Mouse (Mus musculus): ENCODE measurements around the gene Tmprss11b. TPM values are rescaled to one million over a fixed set of nuclear protein-coding genes. Genes with fewer than 3 reads are reported as not detected.
"Not testable (repeated sequence)": the region's sequence is repeated elsewhere in the genome, so short reads cannot be mapped to it uniquely, and the experiment has no call there.

Gene Tmprss11b
- polyA plus RNA-seq (2014; fragmentation: Nextera tagmentation; extraction: Ambion mirVana): not detected in 2 replicates

DNA sequence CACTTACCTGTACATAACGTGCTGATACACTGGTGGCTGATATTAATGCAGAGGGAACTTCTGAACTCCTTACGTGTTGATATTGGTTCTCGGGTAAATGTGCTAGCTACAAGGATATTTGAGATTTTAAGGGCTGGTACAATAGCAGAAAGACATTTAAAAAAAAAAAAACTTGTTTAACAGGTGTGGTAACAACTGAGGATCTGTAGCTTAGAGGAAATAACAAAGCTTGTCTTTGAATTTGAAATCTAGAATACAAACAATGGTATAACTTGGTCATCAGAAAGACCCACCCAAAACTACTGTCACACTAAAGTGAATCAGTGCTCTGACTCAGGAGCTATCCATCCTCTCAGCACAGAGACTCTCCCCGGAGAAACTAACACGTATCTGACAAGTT, at the start of gene Tmprss11b:
Gene Tmprss11b, minus strand, starts transcription at position 101 of the 400 bp plus-strand sequence.
- no peak for TF ChIP-seq CTCF (IDR thresholded peaks at IDR 0.05; ENCODE audit: low read depth)
- Histone ChIP-seq H3K27me3 (ENCODE audit: insufficient read depth, low read length) (no peaks in the 10 kb centered on the region), H3K9me3 (ENCODE audit: low read depth, low read length) (no peaks in the 10 kb centered on the region), H3K4me2 (no peak within 1 kb of the TSS), H3K4me1 (ENCODE audit: insufficient read depth) (no peaks in the 10 kb centered on the region), H3K4me3 (ENCODE audit: low read depth, low read length) (no peak within 1 kb of the TSS), H3K9ac (no peak within 1 kb of the TSS), H3K36me3 (ENCODE audit: insufficient read depth) (no peaks in the 10 kb centered on the region), H3K27ac (ENCODE audit: low read depth) (no peak within 1 kb of the TSS)
- WGBS: 66% methylated on average over 5 of the region's 5 CpGs
- no peak for ATAC-seq (ENCODE audit: insufficient read depth)
- DNase-seq: no peak

DNA sequence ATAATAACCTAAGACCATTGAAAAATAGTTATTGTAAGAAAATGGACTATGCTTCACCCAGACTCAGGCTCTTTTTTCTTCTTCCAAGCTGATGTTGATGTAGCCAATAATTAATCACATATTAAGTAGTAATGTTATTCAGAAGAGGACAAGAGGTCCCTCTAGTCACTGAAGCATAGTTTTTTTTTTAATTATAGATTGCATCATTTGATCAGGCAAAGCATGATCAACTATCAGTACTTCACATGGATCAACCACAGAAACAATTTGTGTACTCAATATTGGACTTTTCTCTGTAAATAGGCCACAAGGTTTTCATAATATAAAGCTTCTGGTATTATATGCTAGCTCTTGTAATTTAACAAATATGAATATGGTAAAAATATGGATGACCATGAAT, 48.9 kb upstream of the Tmprss11b start:
- no peaks in the 10 kb centered on the region for H3K27me3 ChIP-seq (ENCODE audit: insufficient read depth, low read length)
- ATAC-seq (ENCODE audit: insufficient read depth) (no peak), DNase-seq (no peak)
- no peak overlapping the region for H3K27ac ChIP-seq (ENCODE audit: low read depth)
- TF ChIP-seq CTCF (IDR thresholded peaks at IDR 0.05; ENCODE audit: low read depth): no peak
- no peak overlapping the region for H3K4me3 ChIP-seq (ENCODE audit: low read depth, low read length)
- H3K9ac ChIP-seq: no peak overlapping the region
- no peaks in the 10 kb centered on the region for H3K4me1 ChIP-seq (ENCODE audit: insufficient read depth)
- no peaks in the 10 kb centered on the region for H3K9me3 ChIP-seq (ENCODE audit: low read depth, low read length)
- no peaks in the 10 kb centered on the region for H3K36me3 ChIP-seq (ENCODE audit: insufficient read depth)
- H3K4me2 ChIP-seq: no peak overlapping the region

DNA sequence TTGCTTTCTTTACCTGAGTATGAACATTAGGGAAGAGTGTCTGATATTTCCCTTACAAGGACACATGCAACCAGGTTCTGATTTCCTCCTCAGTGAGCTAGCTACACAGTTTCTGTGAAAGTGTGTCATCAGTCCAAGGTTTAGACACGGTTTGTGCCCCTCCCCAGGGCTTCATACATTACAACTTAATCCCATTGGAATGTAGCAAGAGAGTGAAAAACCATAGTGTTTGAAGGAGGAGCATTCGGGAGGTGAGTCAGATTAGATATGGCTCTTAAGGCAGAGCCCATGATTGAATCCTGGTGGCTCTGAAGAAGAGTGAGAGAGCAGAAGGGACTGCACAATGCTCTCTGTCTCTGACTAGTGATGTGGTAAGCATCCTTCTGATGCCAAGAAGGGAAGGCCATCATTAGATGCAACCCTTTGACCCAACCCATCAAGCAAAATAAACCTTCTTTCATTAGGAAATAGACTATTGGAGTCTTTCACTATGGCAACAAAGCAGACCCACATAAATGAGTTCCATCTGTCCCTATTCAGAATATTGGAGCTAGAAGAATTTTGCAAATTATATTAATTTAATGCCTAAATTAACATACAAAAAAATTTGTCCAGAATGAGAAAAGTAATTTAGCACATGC, 46.8 kb upstream of the Tmprss11b start:
- no peaks in the 10 kb centered on the region for H3K36me3 ChIP-seq (ENCODE audit: insufficient read depth)
- no peak for TF ChIP-seq CTCF (IDR thresholded peaks at IDR 0.05; ENCODE audit: low read depth)
- ATAC-seq (ENCODE audit: insufficient read depth) (no peak), DNase-seq (no peak)
- H3K27me3 ChIP-seq (ENCODE audit: insufficient read depth, low read length): no peaks in the 10 kb centered on the region
- 42% methylated on average over 2 of the region's 2 CpGs for WGBS
- H3K4me2 ChIP-seq: no peak overlapping the region
- H3K27ac ChIP-seq (ENCODE audit: low read depth): no peak overlapping the region
- no peak overlapping the region for H3K4me3 ChIP-seq (ENCODE audit: low read depth, low read length)
- H3K9ac ChIP-seq: no peak overlapping the region
- H3K4me1 ChIP-seq (ENCODE audit: insufficient read depth): no peaks in the 10 kb centered on the region
- no peaks in the 10 kb centered on the region for H3K9me3 ChIP-seq (ENCODE audit: low read depth, low read length)

DNA sequence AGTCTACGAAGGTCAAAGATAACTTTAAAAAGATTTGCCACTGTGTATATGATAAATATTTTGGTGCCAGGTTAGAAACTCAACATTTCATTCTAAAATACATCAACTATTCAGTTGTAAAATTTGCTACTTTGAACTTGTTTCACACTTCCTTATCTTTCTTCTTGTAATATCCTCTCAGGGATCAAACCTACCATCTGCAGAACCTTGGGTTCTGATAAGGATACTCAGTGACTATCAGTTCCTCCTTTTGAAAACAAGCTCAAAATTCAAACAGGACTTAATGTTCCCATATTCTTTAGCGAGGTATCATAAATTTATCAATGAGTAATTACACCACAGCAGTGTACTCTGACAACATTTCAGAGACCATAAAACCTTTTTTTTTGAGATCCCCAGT, 38.8 kb upstream of the Tmprss11b start:
- WGBS: 75% methylated on average over 2 of the region's 2 CpGs
- DNase-seq: no peak
- Histone ChIP-seq H3K36me3 (ENCODE audit: insufficient read depth) (no peaks in the 10 kb centered on the region), H3K4me1 (ENCODE audit: insufficient read depth) (no peaks in the 10 kb centered on the region), H3K27ac (ENCODE audit: low read depth) (no peak overlapping the region), H3K9me3 (ENCODE audit: low read depth, low read length) (no peaks in the 10 kb centered on the region), H3K4me3 (ENCODE audit: low read depth, low read length) (no peak overlapping the region), H3K9ac (no peak overlapping the region), H3K27me3 (ENCODE audit: insufficient read depth, low read length) (no peaks in the 10 kb centered on the region), H3K4me2 (no peak overlapping the region)
- TF ChIP-seq CTCF (IDR thresholded peaks at IDR 0.05; ENCODE audit: low read depth): no peak
- no peak for ATAC-seq (ENCODE audit: insufficient read depth)

DNA sequence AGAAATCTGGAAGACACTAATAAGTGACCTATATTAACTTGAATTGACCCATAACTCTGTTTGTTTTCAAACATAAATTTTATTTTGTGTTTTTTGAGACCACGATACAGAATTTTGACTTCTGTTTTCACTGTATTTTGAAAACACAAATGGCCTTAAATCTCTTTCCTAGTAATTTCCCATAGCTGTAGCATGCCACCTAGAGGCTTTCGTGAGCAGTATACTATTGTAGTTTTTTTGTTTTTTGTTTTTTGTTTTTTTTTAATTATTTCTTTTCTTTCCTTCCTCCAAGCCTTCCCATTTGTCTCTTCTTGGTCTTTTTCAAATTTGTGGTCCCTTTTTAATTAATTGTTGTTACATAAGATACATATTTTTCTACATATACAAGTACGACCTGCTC, 28.8 kb upstream of the Tmprss11b start:
- no peak overlapping the region for H3K9ac ChIP-seq
- 75% methylated on average over 3 of the region's 3 CpGs for WGBS
- DNase-seq: no peak
- no peak for TF ChIP-seq CTCF (IDR thresholded peaks at IDR 0.05; ENCODE audit: low read depth)
- no peak overlapping the region for H3K27ac ChIP-seq (ENCODE audit: low read depth)
- no peak overlapping the region for H3K4me3 ChIP-seq (ENCODE audit: low read depth, low read length)
- no peaks in the 10 kb centered on the region for H3K4me1 ChIP-seq (ENCODE audit: insufficient read depth)
- no peak for ATAC-seq (ENCODE audit: insufficient read depth)
- no peaks in the 10 kb centered on the region for H3K27me3 ChIP-seq (ENCODE audit: insufficient read depth, low read length)
- no peak overlapping the region for H3K4me2 ChIP-seq
- no peaks in the 10 kb centered on the region for H3K9me3 ChIP-seq (ENCODE audit: low read depth, low read length)
- H3K36me3 ChIP-seq (ENCODE audit: insufficient read depth): no peaks in the 10 kb centered on the region

DNA sequence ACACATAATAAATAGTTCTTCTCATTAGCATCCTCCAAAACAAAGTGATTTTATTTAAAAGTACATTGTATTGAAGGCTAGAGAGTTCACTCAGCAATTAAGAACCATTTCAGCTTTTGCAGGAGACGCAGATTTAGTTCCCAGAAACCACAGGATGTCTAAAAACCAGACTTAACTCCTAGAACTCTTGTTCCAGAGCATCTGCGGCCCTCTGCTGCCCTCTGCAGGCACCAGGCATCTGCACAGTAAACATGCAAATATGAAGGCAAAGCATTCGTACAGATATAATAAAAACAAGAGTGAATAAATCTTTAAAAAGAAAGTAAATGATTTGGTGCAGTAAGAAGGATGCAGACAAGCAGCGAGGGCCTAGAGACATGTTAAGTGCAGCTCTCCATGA, 8.5 kb upstream of the Tmprss11b start:
- 55% methylated on average over 4 of the region's 4 CpGs for WGBS
- no peaks in the 10 kb centered on the region for H3K4me1 ChIP-seq (ENCODE audit: insufficient read depth)
- no peak for ATAC-seq (ENCODE audit: insufficient read depth)
- H3K27me3 ChIP-seq (ENCODE audit: insufficient read depth, low read length): no peaks in the 10 kb centered on the region
- H3K36me3 ChIP-seq (ENCODE audit: insufficient read depth): no peaks in the 10 kb centered on the region
- no peaks in the 10 kb centered on the region for H3K9me3 ChIP-seq (ENCODE audit: low read depth, low read length)
- DNase-seq: peak; percentile 77
- TF ChIP-seq CTCF (IDR thresholded peaks at IDR 0.05; ENCODE audit: low read depth): peak; percentile 69
- H3K9ac ChIP-seq: no peak overlapping the region
- H3K27ac ChIP-seq (ENCODE audit: low read depth): no peak overlapping the region
- H3K4me2 ChIP-seq: no peak overlapping the region
- H3K4me3 ChIP-seq (ENCODE audit: low read depth, low read length): no peak overlapping the region

DNA sequence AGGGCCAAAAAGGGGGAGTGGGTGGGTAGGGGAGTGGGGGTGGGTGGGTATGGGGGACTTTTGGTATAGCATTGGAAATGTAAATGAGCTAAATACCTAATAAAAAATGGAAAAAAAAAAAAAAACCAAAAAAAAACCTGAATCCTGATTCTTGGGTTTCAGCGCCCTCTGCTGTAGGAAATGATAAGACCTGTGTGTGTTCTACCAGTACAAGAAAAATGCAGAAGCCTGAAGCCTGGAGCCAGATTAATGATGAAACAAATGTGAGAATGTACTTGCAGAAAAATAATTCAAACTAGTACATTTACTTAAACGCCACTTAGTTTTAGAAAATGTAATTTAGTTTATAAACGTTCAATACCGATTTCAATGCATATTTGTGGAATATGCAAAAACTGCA, 27.0 kb downstream of the Tmprss11b start:
- H3K27ac ChIP-seq (ENCODE audit: low read depth); H3K9me3 ChIP-seq (ENCODE audit: low read depth, low read length); H3K4me1 ChIP-seq (ENCODE audit: insufficient read depth); ATAC-seq (ENCODE audit: insufficient read depth); H3K36me3 ChIP-seq (ENCODE audit: insufficient read depth); H3K4me3 ChIP-seq (ENCODE audit: low read depth, low read length); H3K4me2 ChIP-seq; H3K9ac ChIP-seq; H3K27me3 ChIP-seq (ENCODE audit: insufficient read depth, low read length): not testable (repeated sequence)
- peak; percentile 40 for TF ChIP-seq CTCF (IDR thresholded peaks at IDR 0.05; ENCODE audit: low read depth)
- WGBS: 29% methylated on average over 4 of the region's 4 CpGs
- DNase-seq: peak; percentile 76

DNA sequence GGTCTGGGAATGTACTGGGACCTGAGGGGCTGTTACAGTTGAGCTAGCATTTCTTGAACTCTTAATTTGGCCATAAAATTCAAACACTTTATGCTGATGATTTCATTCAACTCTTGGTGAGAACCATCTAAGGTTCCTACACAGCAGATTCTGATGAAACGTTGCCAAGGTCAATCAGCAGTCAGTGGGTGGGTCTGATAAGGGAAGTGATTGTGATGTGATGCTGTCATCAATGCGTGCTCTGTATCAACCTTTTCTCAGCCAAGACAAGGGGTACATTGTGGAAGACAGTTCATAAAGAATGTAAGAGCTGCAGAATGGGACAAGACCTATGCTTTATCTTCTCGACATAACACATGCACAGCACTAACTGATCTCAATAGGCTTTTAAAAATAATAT, 35.4 kb downstream of the Tmprss11b start:
- no peaks in the 10 kb centered on the region for H3K27me3 ChIP-seq (ENCODE audit: insufficient read depth, low read length)
- H3K4me3 ChIP-seq (ENCODE audit: low read depth, low read length): no peak overlapping the region
- TF ChIP-seq CTCF (IDR thresholded peaks at IDR 0.05; ENCODE audit: low read depth): no peak
- H3K9ac ChIP-seq: no peak overlapping the region
- H3K36me3 ChIP-seq (ENCODE audit: insufficient read depth): no peaks in the 10 kb centered on the region
- no peak overlapping the region for H3K4me2 ChIP-seq
- DNase-seq: no peak
- H3K4me1 ChIP-seq (ENCODE audit: insufficient read depth): no peaks in the 10 kb centered on the region
- H3K27ac ChIP-seq (ENCODE audit: low read depth): no peak overlapping the region
- no peak for ATAC-seq (ENCODE audit: insufficient read depth)
- WGBS: 38% methylated on average over 3 of the region's 3 CpGs
- H3K9me3 ChIP-seq (ENCODE audit: low read depth, low read length): no peaks in the 10 kb centered on the region
